Mouse (Mus musculus) embryonic facial prominence, embryonic 12.5 days (tissue): ENCODE data around the gene Ahcyl2. TPM values are rescaled to one million over a fixed set of nuclear protein-coding genes. Genes with fewer than 3 reads are reported as not detected.
"Not testable (repeated sequence)": the region's sequence is repeated elsewhere in the genome, so short reads cannot be mapped to it uniquely, and the experiment has no call there.

Experiments
- ATAC-seq: fragments of 200-750 bp; cut with Nextera tagmentation; 2 replicates; pipeline ENCODE4 v1.8.0; 2017; ENCODE audit not compliant: insufficient number of reproducible peaks, insufficient read depth, low FRiP score, low TSS enrichment
- H3K27ac ChIP-seq: fragments of 300-500 bp; sonication (generic); 2 replicates; pipeline ENCODE4 v1.5.1; 2016; ENCODE audit warnings: mild to moderate bottlenecking
- H3K27me3 ChIP-seq: fragments of 300-500 bp; sonication (generic); 2 replicates; pipeline ENCODE4 v1.6.1; 2016; ENCODE audit warnings: mild to moderate bottlenecking, moderate library complexity
- H3K36me3 ChIP-seq: fragments of 300-500 bp; sonication (generic); 2 replicates; pipeline ENCODE4 v1.6.1; 2016; ENCODE audit warnings: mild to moderate bottlenecking
- H3K4me1 ChIP-seq: fragments of 300-500 bp; sonication (generic); 2 replicates; pipeline ENCODE4 v1.6.1; 2016
- H3K4me2 ChIP-seq: fragments of 300-500 bp; sonication (generic); replicated peaks from 2 replicates; pipeline ENCODE4 v1.6.1; 2016; ENCODE audit warnings: mild to moderate bottlenecking, moderate library complexity
- H3K4me3 ChIP-seq: fragments of 300-500 bp; sonication (generic); 2 replicates; pipeline ENCODE4 v1.5.1; 2016; ENCODE audit warnings: mild to moderate bottlenecking
- H3K9ac ChIP-seq: fragments of 300-500 bp; sonication (generic); 2 replicates; pipeline ENCODE4 v1.6.1; 2016; ENCODE audit warnings: mild to moderate bottlenecking, moderate library complexity
- H3K9me3 ChIP-seq: fragments of 300-500 bp; sonication (generic); 2 replicates; pipeline ENCODE4 v1.6.1; 2016; ENCODE audit warnings: mild to moderate bottlenecking, moderate library complexity
- WGBS: fragments of 180-500 bp; shearing (Covaris S2); methylation state at CpG from one replicate; pipeline ENCODE4 v1.1.7; 2016; 5-methylcytosine and 5-hydroxymethylcytosine counted together
- polyA plus RNA-seq: library from polyadenylated mRNA; unstranded; fragments of >200 nt; fragmentation: Nextera tagmentation; extraction: Ambion mirVana; gene quantifications from 2 replicates; pipeline ENCODE4 v1.2.1, GENCODE M21; 2016

The Ahcyl2 gene
- polyA plus RNA-seq, 1 experiment from 2014 or later, result 20.5 TPM

GRCm38 (mm10) chr6:29793520-29793919, 25.7 kb downstream of the Ahcyl2 start:
- Histone ChIP-seq H3K9me3 (no peaks in the 10 kb centered on the region), H3K4me1 (no peaks in the 10 kb centered on the region), H3K36me3 (no peaks in the 10 kb centered on the region), H3K27ac (no peak overlapping the region), H3K9ac (no peak overlapping the region), H3K27me3 (no peaks in the 10 kb centered on the region), H3K4me2 (no peak overlapping the region), H3K4me3 (no peak overlapping the region)
- no peak for ATAC-seq
- WGBS, result 61% methylated on average over 1 of the region's 1 CpGs

- Histone ChIP-seq H3K27ac (no peak overlapping the region), H3K4me2 (no peak overlapping the region), H3K36me3 (no peaks in the 10 kb centered on the region), H3K9me3 (no peaks in the 10 kb centered on the region), H3K4me1 (no peaks in the 10 kb centered on the region), H3K9ac (no peak overlapping the region), H3K4me3 (no peak overlapping the region), H3K27me3 (no peaks in the 10 kb centered on the region)
- WGBS, result 85% methylated on average over 6 of the region's 6 CpGs
- ATAC-seq, result no peak
Measured at GRCm38 (mm10) chr6:29794582-29794981, 26.8 kb downstream of the Ahcyl2 start.

DNA sequence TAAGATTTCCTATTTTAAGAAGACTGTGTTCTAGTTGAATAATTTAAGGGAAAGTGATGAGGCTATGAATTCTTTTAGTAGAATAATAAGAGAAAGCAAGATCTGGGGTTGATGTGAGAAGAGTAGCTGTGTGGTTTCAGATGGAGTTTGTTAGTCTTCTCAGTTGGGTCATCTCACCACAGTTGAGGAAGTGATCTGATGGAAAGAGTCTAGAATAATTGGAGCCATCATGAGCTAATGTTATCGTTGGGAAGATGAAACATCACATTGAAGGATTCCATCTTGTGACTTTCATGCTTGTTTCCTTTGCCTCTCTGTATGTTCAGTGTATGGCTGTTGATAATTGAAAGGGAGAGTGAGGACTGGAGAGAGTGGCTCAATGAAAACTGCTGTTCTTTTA, 35.2 kb downstream of the Ahcyl2 start:
- no peak overlapping the region for H3K9ac ChIP-seq
- no peak overlapping the region for H3K27ac ChIP-seq
- 84% methylated on average over 1 of the region's 1 CpGs for WGBS
- no peaks in the 10 kb centered on the region for H3K9me3 ChIP-seq
- no peaks in the 10 kb centered on the region for H3K27me3 ChIP-seq
- no peaks in the 10 kb centered on the region for H3K36me3 ChIP-seq
- ATAC-seq, result no peak
- no peak overlapping the region for H3K4me3 ChIP-seq
- no peak overlapping the region for H3K4me2 ChIP-seq
- H3K4me1 ChIP-seq, result no peaks in the 10 kb centered on the region

DNA sequence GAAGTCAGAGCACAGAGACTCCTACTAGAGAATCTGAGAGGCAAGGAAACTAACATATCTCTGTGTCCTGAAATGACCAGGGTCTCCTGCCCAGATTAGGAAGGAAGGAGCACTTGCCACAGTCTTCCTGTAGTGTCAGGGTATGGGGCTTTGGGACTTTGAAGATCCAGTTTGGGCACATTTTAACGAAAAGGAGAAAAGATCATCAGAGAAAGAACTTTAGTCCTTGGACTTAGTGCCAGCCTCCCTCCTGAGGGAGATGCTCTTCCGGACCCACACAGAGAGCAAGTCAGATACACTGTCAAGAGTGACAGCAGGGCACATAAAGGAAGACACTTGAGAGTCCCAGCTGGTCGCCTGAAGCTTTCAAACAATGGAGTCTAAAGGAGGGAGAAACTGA, 36.2 kb downstream of the Ahcyl2 start:
- no peaks in the 10 kb centered on the region for H3K9me3 ChIP-seq
- 58% methylated on average over 3 of the region's 3 CpGs for WGBS
- no peak overlapping the region for H3K4me2 ChIP-seq
- no peaks in the 10 kb centered on the region for H3K27me3 ChIP-seq
- H3K9ac ChIP-seq, result no peak overlapping the region
- H3K27ac ChIP-seq, result no peak overlapping the region
- no peaks in the 10 kb centered on the region for H3K4me1 ChIP-seq
- no peak for ATAC-seq
- H3K36me3 ChIP-seq, result no peaks in the 10 kb centered on the region
- H3K4me3 ChIP-seq, result no peak overlapping the region

- no peak overlapping the region for H3K27ac ChIP-seq
- H3K9ac ChIP-seq, result no peak overlapping the region
- no peaks in the 10 kb centered on the region for H3K9me3 ChIP-seq
- H3K27me3 ChIP-seq, result no peaks in the 10 kb centered on the region
- no peak overlapping the region for H3K4me3 ChIP-seq
- no peaks in the 10 kb centered on the region for H3K4me1 ChIP-seq
- ATAC-seq, result no peak
- WGBS, result 60% methylated on average over 2 of the region's 2 CpGs
- no peaks in the 10 kb centered on the region for H3K36me3 ChIP-seq
- no peak overlapping the region for H3K4me2 ChIP-seq
Measured at GRCm38 (mm10) chr6:29805381-29805780, 37.6 kb downstream of the Ahcyl2 start.

- Histone ChIP-seq H3K9ac (no peak overlapping the region), H3K4me3 (no peak overlapping the region), H3K27ac (no peak overlapping the region), H3K36me3 (0 out of 2 replicates have a peak, but pooled peaks cover 2% of the 10 kb centered on the region), H3K4me1 (0 out of 2 replicates have a peak, but pooled peaks cover 8% of the 10 kb centered on the region), H3K4me2 (no peak overlapping the region), H3K27me3 (no peaks in the 10 kb centered on the region), H3K9me3 (no peaks in the 10 kb centered on the region)
- ATAC-seq, result no peak
- WGBS, result 84% methylated on average over 2 of the region's 2 CpGs
Measured at GRCm38 (mm10) chr6:29812076-29812475, 44.3 kb downstream of the Ahcyl2 start.

GRCm38 (mm10) chr6:29812651-29813050, 44.8 kb downstream of the Ahcyl2 start:
- no peak overlapping the region for H3K4me2 ChIP-seq
- no peak overlapping the region for H3K27ac ChIP-seq
- no peak overlapping the region for H3K9ac ChIP-seq
- no peak overlapping the region for H3K4me3 ChIP-seq
- H3K27me3 ChIP-seq, result no peaks in the 10 kb centered on the region
- H3K4me1 ChIP-seq, result 0 out of 2 replicates have a peak, but pooled peaks cover 8% of the 10 kb centered on the region
- 40% methylated on average over 1 of the region's 1 CpGs for WGBS
- no peak for ATAC-seq
- H3K9me3 ChIP-seq, result no peaks in the 10 kb centered on the region
- H3K36me3 ChIP-seq, result 0 out of 2 replicates have a peak, but pooled peaks cover 2% of the 10 kb centered on the region

GRCm38 (mm10) chr6:29814616-29815015, 46.8 kb downstream of the Ahcyl2 start:
- Histone ChIP-seq H3K36me3 (0 out of 2 replicates have a peak, but pooled peaks cover 2% of the 10 kb centered on the region), H3K9ac (no peak overlapping the region), H3K27ac (peak overlapping the region; percentile 66; the same call in 1 of the 2 replicates), H3K4me1 (0 out of 2 replicates have a peak, but pooled peaks cover 8% of the 10 kb centered on the region), H3K9me3 (no peaks in the 10 kb centered on the region), H3K27me3 (no peaks in the 10 kb centered on the region), H3K4me2 (no peak overlapping the region), H3K4me3 (no peak overlapping the region)
- 12% methylated on average over 2 of the region's 2 CpGs for WGBS
- 0 out of 2 replicates have a peak, but pooled peaks have one; percentile 56 for ATAC-seq

DNA sequence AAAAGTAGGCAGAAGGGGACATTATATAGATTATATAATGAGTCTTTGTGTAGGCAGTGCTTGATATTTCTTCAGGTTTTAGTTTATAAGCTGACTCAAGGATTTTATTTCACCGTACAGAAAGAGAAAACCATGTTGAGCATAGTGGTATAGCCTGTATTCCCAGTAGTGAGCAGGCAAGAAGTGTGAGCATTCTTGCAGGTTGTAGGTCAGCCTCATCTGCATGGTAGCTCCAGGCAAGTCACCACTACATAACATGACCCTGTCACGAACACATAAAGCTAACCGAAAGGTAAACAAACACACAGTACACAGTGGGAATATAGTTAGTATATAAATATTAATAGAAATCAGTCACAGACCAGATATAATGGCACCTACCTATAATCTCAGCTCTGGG, 47.2 kb downstream of the Ahcyl2 start:
- ATAC-seq, result 0 out of 2 replicates have a peak, but pooled peaks have one; percentile 47
- H3K27me3 ChIP-seq, result no peaks in the 10 kb centered on the region
- H3K9me3 ChIP-seq, result no peaks in the 10 kb centered on the region
- 63% methylated on average over 3 of the region's 3 CpGs for WGBS
- peak overlapping the region; percentile 66; the same call in 1 of the 2 replicates for H3K27ac ChIP-seq
- 0 out of 2 replicates have a peak, but pooled peaks cover 2% of the 10 kb centered on the region for H3K36me3 ChIP-seq
- 0 out of 2 replicates have a peak, but pooled peaks cover 8% of the 10 kb centered on the region for H3K4me1 ChIP-seq
- no peak overlapping the region for H3K4me2 ChIP-seq
- no peak overlapping the region for H3K4me3 ChIP-seq
- H3K9ac ChIP-seq, result no peak overlapping the region

GRCm38 (mm10) chr6:29815634-29816033, 47.8 kb downstream of the Ahcyl2 start:
- Histone ChIP-seq H3K9ac (no peak overlapping the region), H3K4me3 (no peak overlapping the region), H3K27ac (no peak overlapping the region), H3K9me3 (no peaks in the 10 kb centered on the region), H3K4me2 (no peak overlapping the region), H3K36me3 (0 out of 2 replicates have a peak, but pooled peaks cover 2% of the 10 kb centered on the region), H3K4me1 (0 out of 2 replicates have a peak, but pooled peaks cover 8% of the 10 kb centered on the region), H3K27me3 (no peaks in the 10 kb centered on the region)
- WGBS, result 80% methylated on average over 2 of the region's 2 CpGs
- no peak for ATAC-seq

DNA sequence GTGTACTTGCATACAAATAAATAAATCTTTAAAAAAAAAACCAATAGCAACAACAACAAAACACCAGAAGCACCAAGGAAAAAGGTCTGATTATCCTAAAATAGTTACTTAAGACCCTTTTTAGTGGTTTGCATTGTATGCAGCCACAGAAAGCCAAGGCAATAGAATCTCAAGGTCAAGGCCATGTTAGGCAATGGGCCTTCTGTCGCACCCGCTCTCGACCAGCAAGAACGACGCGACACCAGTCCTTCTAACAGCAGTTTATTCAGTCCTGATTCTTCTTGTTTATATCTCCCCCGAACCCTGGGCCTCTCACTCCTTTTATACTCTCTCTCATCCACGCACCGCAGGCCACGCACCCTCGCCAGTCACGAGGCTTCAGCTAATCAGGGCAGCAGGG, 48.6 kb downstream of the Ahcyl2 start:
- not testable (repeated sequence) for ATAC-seq, H3K36me3 ChIP-seq, H3K9ac ChIP-seq, H3K27me3 ChIP-seq, H3K9me3 ChIP-seq, H3K4me3 ChIP-seq, H3K27ac ChIP-seq, H3K4me1 ChIP-seq, H3K4me2 ChIP-seq
- WGBS, result 90% methylated on average over 12 of the region's 12 CpGs

- Histone ChIP-seq H3K27me3 (no peaks in the 10 kb centered on the region), H3K9ac (no peak overlapping the region), H3K4me2 (no peak overlapping the region), H3K9me3 (no peaks in the 10 kb centered on the region), H3K4me3 (no peak overlapping the region), H3K36me3 (no peaks in the 10 kb centered on the region), H3K4me1 (0 out of 2 replicates have a peak, but pooled peaks cover 8% of the 10 kb centered on the region), H3K27ac (no peak overlapping the region)
- WGBS, result 26% methylated on average over 3 of the region's 3 CpGs
- ATAC-seq, result no peak
Measured at GRCm38 (mm10) chr6:29819309-29819708, 51.5 kb downstream of the Ahcyl2 start.
